Comparison of ENCODE assay signal across 15 mouse cellular contexts in genomic region chr16:87681848-87682247, GRCm38 (mm10).
"Had no signal": no experiment of that assay in that cellular context is flagged by ENCODE, and none has a peak within 500 bp of the region (broad histone marks: within the 10 kb centered on the region; RNA-seq: fewer than 3 reads in every experiment).

No protein-coding gene starts in this region.

- DNase-seq: kidney, postnatal 10 days; kidney, postnatal 4 days; liver, embryonic 13.5 days; lung, adult 18-20 months; lung, postnatal 4 days; right cerebral cortex, postnatal 14 days; thymus, postnatal 4 days had no signal

- H3K9me3 ChIP-seq: limb, embryonic 12.5 days; liver, embryonic 13.5 days; midbrain, embryonic 13.5 days had no signal

- H3K4me2 ChIP-seq: limb, embryonic 12.5 days; liver, embryonic 13.5 days; midbrain, embryonic 13.5 days had no signal

- H3K36me3 ChIP-seq: limb, embryonic 12.5 days; liver, embryonic 13.5 days; midbrain, embryonic 13.5 days had no signal

- H3K27ac ChIP-seq: layer of hippocampus, adult 2 months; left cerebral cortex, adult 2 months; limb, embryonic 12.5 days; liver, embryonic 13.5 days; midbrain, embryonic 13.5 days; stomach, postnatal 0 days had no signal

- H3K27me3 ChIP-seq: limb, embryonic 12.5 days; liver, embryonic 13.5 days; megakaryocyte, embryonic 14.5 days; midbrain, embryonic 13.5 days had no signal

- H3K4me3 ChIP-seq: layer of hippocampus, adult 2 months; left cerebral cortex, adult 2 months; limb, embryonic 12.5 days; liver, embryonic 13.5 days; megakaryocyte, embryonic 14.5 days; midbrain, embryonic 13.5 days had no signal

- H3K4me1 ChIP-seq: limb, embryonic 12.5 days; midbrain, embryonic 13.5 days had no signal

- H3K9ac ChIP-seq: limb, embryonic 12.5 days; liver, embryonic 13.5 days; midbrain, embryonic 13.5 days had no signal

- ATAC-seq: hindbrain, embryonic 16.5 days; lung, postnatal 0 days; midbrain, embryonic 13.5 days had no signal
